Mouse (Mus musculus) liver, embryonic 14.5 days (tissue): Measurements from ENCODE around the gene Phlda1. TPM values are rescaled to one million over a fixed set of nuclear protein-coding genes. Genes with fewer than 3 reads are reported as not detected.
A peak's percentile ranks its signal among the peaks of the same experiment; 100 is the strongest.

Source experiments
- ATAC-seq: fragments of 200-750 bp; cut with Nextera tagmentation; 2 replicates; pipeline ENCODE4 v1.8.0; 2017; ENCODE audit warnings: moderate number of reproducible peaks, mild to moderate bottlenecking, moderate library complexity; ENCODE audit not compliant: insufficient read depth
- DNase-seq, 3 experiments: peaks; one replicate each; pipeline ENCODE4 v3.0.0-alpha.2; 2012 to 2013; ENCODE audit warnings: low read depth in 3 of 3, low spot score in 3 of 3
- H3K27ac ChIP-seq: fragments of 300-500 bp; sonication (generic); 2 replicates; pipeline ENCODE4 v1.5.1; 2014; ENCODE audit warnings: moderate library complexity, mild to moderate bottlenecking, control low read depth, inconsistent platforms
- H3K27me3 ChIP-seq: fragments of 300-500 bp; sonication (generic); 2 replicates; pipeline ENCODE4 v1.6.1; 2014; ENCODE audit warnings: mild to moderate bottlenecking, low read length, moderate library complexity; ENCODE audit not compliant: control insufficient read depth, insufficient read depth
- H3K36me3 ChIP-seq: fragments of 300-500 bp; sonication (generic); replicated peaks from 2 replicates; pipeline ENCODE4 v1.6.1; 2014; ENCODE audit warnings: low read depth; ENCODE audit not compliant: control insufficient read depth, insufficient read depth
- H3K4me1 ChIP-seq, 2 experiments: fragments of 200-500 bp in 1 of 2; fragments of 300-500 bp in 1 of 2; sonication (generic) in 1 of 2; replicated peaks; 2 replicates each; pipeline ENCODE4 v1.6.1; 2012 to 2014; ENCODE audit warnings: antibody characterized with exemption in 1 of 2, inconsistent platforms in 1 of 2, low read length in 1 of 2; ENCODE audit not compliant: control insufficient read depth in 2 of 2, insufficient read depth in 2 of 2
- H3K4me2 ChIP-seq: fragments of 300-500 bp; sonication (generic); 2 replicates; pipeline ENCODE4 v1.6.1; 2014; ENCODE audit warnings: low read depth, mild to moderate bottlenecking, control low read depth, moderate library complexity
- H3K4me3 ChIP-seq, 2 experiments: fragments of 200-500 bp in 1 of 2; fragments of 300-500 bp in 1 of 2; sonication (generic) in 1 of 2; 2 replicates each; pipeline ENCODE4 v1.5.1; 2012 to 2014; ENCODE audit warnings: low read depth in 2 of 2, low read length in 2 of 2, mild to moderate bottlenecking in 2 of 2, control low read depth in 1 of 2, inconsistent platforms in 1 of 2, moderate library complexity in 1 of 2; ENCODE audit not compliant: insufficient read depth in 1 of 2
- H3K9ac ChIP-seq: fragments of 300-500 bp; sonication (generic); replicated peaks from 2 replicates; pipeline ENCODE4 v1.6.1; 2014; ENCODE audit warnings: mild to moderate bottlenecking, control low read depth, moderate library complexity
- H3K9me3 ChIP-seq: fragments of 300-500 bp; sonication (generic); 2 replicates; pipeline ENCODE4 v1.6.1; 2016; ENCODE audit warnings: low read length, mixed read lengths; ENCODE audit not compliant: control insufficient read depth
- CTCF ChIP-seq: IDR thresholded peaks from 2 replicates; pipeline ENCODE4 v1.5.1; 2016; ENCODE audit warnings: antibody characterized with exemption, low read depth, control low read depth
- EP300 ChIP-seq: IDR thresholded peaks from 2 replicates; pipeline ENCODE4 v1.6.1; 2016; ENCODE audit warnings: antibody characterized with exemption, low read depth
- whole genome bisulfite sequencing: fragments of 180-500 bp; shearing (Covaris S2); extraction: QIAGEN DNeasy Blood & Tissue Kit; methylation state at CpG from one replicate; pipeline ENCODE4 v1.1.7; 2014; ENCODE audit not compliant: insufficient replicate concordance; 5-methylcytosine and 5-hydroxymethylcytosine counted together
- polyA plus RNA-seq, 2 experiments: library from polyadenylated mRNA; depleted of rRNA in 1 of 2; stranded (reverse) in 1 of 2; unstranded in 1 of 2; fragments of >200 nt; fragmentation: Nextera tagmentation in 1 of 2; extraction: Ambion mirVana in 1 of 2; gene quantifications; 2 replicates each; pipeline versions ENCODE4 v1.2.1 to v1.2.3; 2012 to 2014

The Phlda1 gene
- polyA plus RNA-seq, 2 experiments: 2.1 to 2.8 TPM

- Histone ChIP-seq H3K27me3 (no peaks in the 10 kb centered on the region), H3K4me1 (peaks cover 0 to 2% of the 10 kb centered on the region in 2 experiments; a peak in 2 of 4 replicates), H3K9me3 (no peaks in the 10 kb centered on the region), H3K4me2 (no peak overlapping the region), H3K9ac (no peak overlapping the region), H3K36me3 (no peaks in the 10 kb centered on the region), H3K4me3 (no peak overlapping the region), H3K27ac (no peak overlapping the region)
- TF ChIP-seq EP300 (no peak), CTCF (no peak)
- DNase-seq: no peak
- 34% methylated on average over 4 of the region's 4 CpGs for WGBS
- ATAC-seq: no peak
These were observed 22.2 kb downstream of the Phlda1 start for GRCm38 (mm10) chr10:111528283-111528682.

- Histone ChIP-seq H3K4me2 (no peak overlapping the region), H3K4me1 (peaks cover 0 to 4% of the 10 kb centered on the region in 2 experiments; a peak in 2 of 4 replicates), H3K9ac (no peak overlapping the region), H3K36me3 (no peaks in the 10 kb centered on the region), H3K9me3 (no peaks in the 10 kb centered on the region), H3K27ac (no peak overlapping the region), H3K4me3 (no peak overlapping the region), H3K27me3 (no peaks in the 10 kb centered on the region)
- no peak for TF ChIP-seq EP300
- no peak for TF ChIP-seq CTCF
- 59% methylated on average over 7 of the region's 7 CpGs for WGBS
- DNase-seq: no peak
- no peak for ATAC-seq
These were observed 24.3 kb downstream of the Phlda1 start for GRCm38 (mm10) chr10:111530398-111530797.

GRCm38 (mm10) chr10:111534691-111535090, 28.6 kb downstream of the Phlda1 start:
- DNase-seq (no peak), ATAC-seq (no peak)
- Histone ChIP-seq H3K4me3 (no peak overlapping the region), H3K4me1 (peaks cover 0 to 4% of the 10 kb centered on the region in 2 experiments; a peak in 2 of 4 replicates), H3K27ac (no peak overlapping the region), H3K27me3 (no peaks in the 10 kb centered on the region), H3K9me3 (no peaks in the 10 kb centered on the region), H3K36me3 (no peaks in the 10 kb centered on the region), H3K9ac (no peak overlapping the region), H3K4me2 (no peak overlapping the region)
- 68% methylated on average over 8 of the region's 8 CpGs for WGBS
- no peak for TF ChIP-seq EP300
- no peak for TF ChIP-seq CTCF

GRCm38 (mm10) chr10:111537410-111537809, 31.3 kb downstream of the Phlda1 start:
- no peak for TF ChIP-seq CTCF
- no peak for TF ChIP-seq EP300
- no peaks in the 10 kb centered on the region for H3K9me3 ChIP-seq
- H3K4me1 ChIP-seq: peaks cover 0 to 6% of the 10 kb centered on the region in 2 experiments; a peak in 2 of 4 replicates
- H3K4me2 ChIP-seq: no peak overlapping the region
- H3K4me3 ChIP-seq: no peak overlapping the region
- ATAC-seq: no peak
- H3K27me3 ChIP-seq: no peaks in the 10 kb centered on the region
- H3K9ac ChIP-seq: no peak overlapping the region
- H3K27ac ChIP-seq: no peak overlapping the region
- no peaks in the 10 kb centered on the region for H3K36me3 ChIP-seq
- 73% methylated on average over 19 of the region's 19 CpGs for WGBS
- no peak for DNase-seq

GRCm38 (mm10) chr10:111539724-111540324, 33.7 kb downstream of the Phlda1 start:
- Histone ChIP-seq H3K9ac (no peak overlapping the region), H3K36me3 (no peaks in the 10 kb centered on the region), H3K4me1 (peaks cover 3 to 21% of the 10 kb centered on the region in 2 experiments), H3K27ac (no peak overlapping the region), H3K9me3 (no peaks in the 10 kb centered on the region), H3K27me3 (no peaks in the 10 kb centered on the region), H3K4me3 (no peak overlapping the region), H3K4me2 (no peak overlapping the region)
- DNase-seq: peak in 2 of 3 experiments; percentile 28 to 44
- 26% methylated on average over 9 of the region's 9 CpGs for WGBS
- TF ChIP-seq EP300 (no peak), CTCF (no peak)
- peak; percentile 38; the same call in 1 of the 2 replicates for ATAC-seq
